Mouse (Mus musculus) naive thymus-derived CD4-positive, alpha-beta T cell, adult 2 months (primary cell): ENCODE measurements at regions not wholly inside any gene's neighbourhood (a gene's known extent, or its start where the extent isn't known, plus 50 kb on each side); places are given as distances from the start of the nearest gene placed in this dataset.

Source experiments
- DNase-seq: peaks from one replicate; pipeline ENCODE4 v3.0.0-alpha.2; 2011; ENCODE audit warnings: low read depth

GRCm38 (mm10) chr8:125325736-125326135 lies 243.9 kb downstream of the Sipa1l2 start:
- no peak for DNase-seq

- DNase-seq, result no peak
Measured at GRCm38 (mm10) chr8:125322561-125322960, 247.0 kb downstream of the Sipa1l2 start.

GRCm38 (mm10) chr8:125317584-125317991 lies 252.0 kb downstream of the Sipa1l2 start:
- no peak for DNase-seq

GRCm38 (mm10) chr8:125315736-125316135 lies 253.9 kb downstream of the Sipa1l2 start:
- DNase-seq, result no peak

GRCm38 (mm10) chr8:125314996-125315395 lies 254.6 kb downstream of the Sipa1l2 start:
- DNase-seq, result no peak

GRCm38 (mm10) chr8:125314221-125314984 lies 255.2 kb downstream of the Sipa1l2 start:
- no peak for DNase-seq

- DNase-seq, result no peak
Measured at GRCm38 (mm10) chr8:125311228-125312053, 257.4 kb downstream of the Disc1 start.
